Mouse (Mus musculus) liver, postnatal 0 days (tissue): ENCODE measurements around the gene Tbc1d5. TPM values are rescaled to one million over a fixed set of nuclear protein-coding genes. Genes with fewer than 3 reads are reported as not detected.

Source experiments
- ATAC-seq: fragments of 200-750 bp; cut with Nextera tagmentation; 2 replicates; pipeline ENCODE4 v1.8.0; 2017; ENCODE audit warnings: mild to moderate bottlenecking, moderate library complexity
- DNase-seq: peaks from one replicate; pipeline ENCODE4 v3.0.0-alpha.2; 2016
- H3K27ac ChIP-seq: fragments of 300-500 bp; sonication (generic); 2 replicates; pipeline ENCODE4 v1.5.1; 2014; ENCODE audit warnings: antibody characterized with exemption, moderate library complexity, mild to moderate bottlenecking, low read depth
- H3K27me3 ChIP-seq: fragments of 300-500 bp; sonication (generic); 2 replicates; pipeline ENCODE4 v1.6.1; 2014; ENCODE audit warnings: low read length, control low read depth, mixed read lengths; ENCODE audit not compliant: insufficient read depth
- H3K36me3 ChIP-seq: fragments of 300-500 bp; sonication (generic); replicated peaks from 2 replicates; pipeline ENCODE4 v1.6.1; 2014; ENCODE audit warnings: mild to moderate bottlenecking, control low read depth, low read length, moderate library complexity, mixed read lengths; ENCODE audit not compliant: insufficient read depth
- H3K4me1 ChIP-seq: fragments of 300-500 bp; sonication (generic); 2 replicates; pipeline ENCODE4 v1.6.1; 2014; ENCODE audit warnings: antibody characterized with exemption, mild to moderate bottlenecking, control low read depth; ENCODE audit not compliant: insufficient read depth
- H3K4me2 ChIP-seq: fragments of 300-500 bp; sonication (generic); 2 replicates; pipeline ENCODE4 v1.6.1; 2014; ENCODE audit warnings: low read depth, mild to moderate bottlenecking, low read length, moderate library complexity, mixed read lengths
- H3K4me3 ChIP-seq: fragments of 300-500 bp; sonication (generic); 2 replicates; pipeline ENCODE4 v1.5.1; 2014; ENCODE audit warnings: low read depth, low read length
- H3K9ac ChIP-seq: fragments of 300-500 bp; sonication (generic); replicated peaks from 2 replicates; pipeline ENCODE4 v1.6.1; 2014; ENCODE audit warnings: mild to moderate bottlenecking, moderate library complexity
- H3K9me3 ChIP-seq: fragments of 300-500 bp; sonication (generic); 2 replicates; pipeline ENCODE4 v1.6.1; 2016; ENCODE audit warnings: mild to moderate bottlenecking, control low read depth, low read length, mixed read lengths
- CTCF ChIP-seq: sonication (generic); IDR thresholded peaks from 2 replicates; pipeline ENCODE4 v1.5.1; 2016; ENCODE audit warnings: antibody characterized with exemption, low read depth
- EP300 ChIP-seq: IDR thresholded peaks from 2 replicates; pipeline ENCODE4 v1.6.1; 2016; ENCODE audit warnings: antibody characterized with exemption, low read depth, mild to moderate bottlenecking
- WGBS: fragments of 180-500 bp; shearing (Covaris S2); extraction: QIAGEN DNeasy Blood & Tissue Kit; methylation state at CpG from one replicate; pipeline ENCODE4 v1.1.7; 2014; ENCODE audit not compliant: insufficient replicate concordance; 5-methylcytosine and 5-hydroxymethylcytosine counted together
- polyA plus RNA-seq: library from polyadenylated mRNA; unstranded; fragments of >200 nt; fragmentation: Nextera tagmentation; extraction: Ambion mirVana; gene quantifications from 2 replicates; pipeline ENCODE4 v1.2.1, GENCODE M21; 2015

Gene Tbc1d5
- polyA plus RNA-seq, 1 experiment from 2014 or later = 2.5 TPM

DNA sequence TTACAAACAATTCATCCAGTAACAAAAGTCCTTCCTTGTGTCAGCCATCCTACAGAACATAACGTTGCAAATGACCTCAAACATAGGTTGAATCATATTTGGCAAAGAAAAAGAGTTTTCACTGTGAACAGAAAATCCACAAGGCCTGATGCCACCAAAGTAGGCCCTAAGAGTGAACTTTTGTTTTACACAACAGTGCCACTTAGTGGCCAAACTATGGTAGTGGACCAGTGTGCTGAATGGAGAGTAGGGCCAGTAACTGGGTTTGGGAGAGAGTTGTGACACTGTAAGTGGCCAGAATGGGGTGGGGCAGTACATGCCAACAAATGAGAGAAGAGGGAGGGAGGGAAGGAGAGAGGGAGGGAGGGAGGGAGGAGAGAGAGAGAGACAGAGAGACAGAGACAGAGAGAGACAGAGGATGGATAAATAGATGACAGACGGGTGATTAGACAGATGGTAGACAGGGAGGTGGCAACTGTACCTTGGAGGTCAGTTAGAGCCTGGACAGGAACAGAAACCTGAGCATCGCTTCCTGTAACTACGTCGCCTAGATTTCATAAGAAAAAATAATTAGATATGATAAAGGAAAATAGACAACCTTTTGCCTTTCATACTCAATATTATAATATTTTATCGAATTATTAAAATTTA, 383.6 kb downstream of the Tbc1d5 start:
- H3K4me2 ChIP-seq = no peak overlapping the region
- H3K27ac ChIP-seq = no peak overlapping the region
- H3K9ac ChIP-seq = no peak overlapping the region
- TF ChIP-seq CTCF (peak; percentile 87), EP300 (no peak)
- H3K4me1 ChIP-seq = no peaks in the 10 kb centered on the region
- no peaks in the 10 kb centered on the region for H3K27me3 ChIP-seq
- no peaks in the 10 kb centered on the region for H3K9me3 ChIP-seq
- no peaks in the 10 kb centered on the region; the same call in 1 of the 2 replicates for H3K36me3 ChIP-seq
- WGBS = 67% methylated on average over 6 of the region's 6 CpGs
- ATAC-seq = peak; percentile 75
- no peak overlapping the region for H3K4me3 ChIP-seq
- DNase-seq = peak; percentile 38

- H3K27me3 ChIP-seq = no peaks in the 10 kb centered on the region
- H3K4me3 ChIP-seq = no peak overlapping the region
- H3K9me3 ChIP-seq = no peaks in the 10 kb centered on the region
- ATAC-seq (no peak), DNase-seq (no peak)
- WGBS = 74% methylated on average over 2 of the region's 2 CpGs
- TF ChIP-seq CTCF (no peak), EP300 (no peak)
- H3K4me1 ChIP-seq = no peaks in the 10 kb centered on the region
- H3K9ac ChIP-seq = no peak overlapping the region
- H3K4me2 ChIP-seq = no peak overlapping the region
- no peaks in the 10 kb centered on the region; the same call in 1 of the 2 replicates for H3K36me3 ChIP-seq
- no peak overlapping the region for H3K27ac ChIP-seq
Observed at GRCm38 (mm10) chr17:50791671-50792070, 387.5 kb downstream of the Tbc1d5 start.

GRCm38 (mm10) chr17:50788835-50789234, 390.3 kb downstream of the Tbc1d5 start:
- no peak overlapping the region for H3K9ac ChIP-seq
- TF ChIP-seq EP300 (no peak), CTCF (no peak)
- WGBS = 78% methylated on average over 4 of the region's 4 CpGs
- H3K9me3 ChIP-seq = no peaks in the 10 kb centered on the region
- no peak overlapping the region for H3K4me2 ChIP-seq
- H3K36me3 ChIP-seq = no peaks in the 10 kb centered on the region; the same call in 1 of the 2 replicates
- DNase-seq (no peak), ATAC-seq (no peak)
- H3K4me3 ChIP-seq = no peak overlapping the region
- no peak overlapping the region for H3K27ac ChIP-seq
- no peaks in the 10 kb centered on the region for H3K27me3 ChIP-seq
- no peaks in the 10 kb centered on the region for H3K4me1 ChIP-seq

- TF ChIP-seq CTCF = peak; percentile 36
- TF ChIP-seq EP300 = no peak
- Histone ChIP-seq H3K27ac (no peak overlapping the region), H3K9ac (no peak overlapping the region), H3K36me3 (peaks cover 4% of the 10 kb centered on the region; the same call in 1 of the 2 replicates), H3K27me3 (no peaks in the 10 kb centered on the region), H3K4me1 (no peaks in the 10 kb centered on the region), H3K4me2 (no peak overlapping the region), H3K4me3 (no peak overlapping the region), H3K9me3 (no peaks in the 10 kb centered on the region)
- 73% methylated on average over 3 of the region's 3 CpGs for WGBS
- no peak for ATAC-seq
- DNase-seq = no peak
Observed at GRCm38 (mm10) chr17:50775247-50775646, 403.9 kb downstream of the Tbc1d5 start.

DNA sequence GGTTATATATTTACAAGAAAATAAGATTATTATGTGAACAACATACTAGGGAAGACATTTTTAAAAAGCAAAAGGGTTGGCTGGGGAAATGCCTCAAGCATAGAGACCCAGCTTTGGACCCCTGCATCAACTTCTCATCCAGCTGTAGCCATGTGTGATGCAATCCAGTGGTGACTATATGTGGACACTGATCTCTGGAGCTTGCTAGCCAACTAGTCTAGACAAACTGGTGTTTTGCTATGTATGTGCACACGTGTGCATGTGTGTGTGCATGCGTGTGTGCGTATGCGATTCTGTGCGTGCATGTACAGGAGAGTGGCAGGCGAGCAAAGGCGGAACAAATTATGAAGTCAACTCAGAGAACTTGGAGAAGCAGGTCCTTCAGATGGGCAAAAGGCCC, 414.8 kb downstream of the Tbc1d5 start:
- ATAC-seq (no peak), DNase-seq (no peak)
- Histone ChIP-seq H3K27ac (no peak overlapping the region), H3K9ac (no peak overlapping the region), H3K9me3 (no peaks in the 10 kb centered on the region), H3K4me3 (no peak overlapping the region), H3K4me1 (no peaks in the 10 kb centered on the region), H3K27me3 (no peaks in the 10 kb centered on the region), H3K36me3 (no peaks in the 10 kb centered on the region), H3K4me2 (no peak overlapping the region)
- TF ChIP-seq EP300 = no peak
- TF ChIP-seq CTCF = no peak
- WGBS = 87% methylated on average over 7 of the region's 7 CpGs

- Histone ChIP-seq H3K9me3 (no peaks in the 10 kb centered on the region), H3K36me3 (no peaks in the 10 kb centered on the region), H3K9ac (no peak overlapping the region), H3K4me3 (no peak overlapping the region), H3K4me1 (no peaks in the 10 kb centered on the region), H3K27me3 (no peaks in the 10 kb centered on the region), H3K27ac (no peak overlapping the region), H3K4me2 (no peak overlapping the region)
- 29% methylated on average over 5 of the region's 5 CpGs for WGBS
- TF ChIP-seq CTCF (no peak), EP300 (no peak)
- DNase-seq (no peak), ATAC-seq (peak; percentile 36)
Observed at GRCm38 (mm10) chr17:50763407-50763806, 415.7 kb downstream of the Tbc1d5 start.

- TF ChIP-seq CTCF = no peak
- ATAC-seq (no peak), DNase-seq (no peak)
- no peak overlapping the region for H3K9ac ChIP-seq
- no peak overlapping the region for H3K4me3 ChIP-seq
- H3K36me3 ChIP-seq = no peaks in the 10 kb centered on the region
- H3K4me1 ChIP-seq = no peaks in the 10 kb centered on the region
- no peak overlapping the region for H3K4me2 ChIP-seq
- H3K27me3 ChIP-seq = no peaks in the 10 kb centered on the region
- H3K9me3 ChIP-seq = no peaks in the 10 kb centered on the region
- WGBS = 73% methylated on average over 5 of the region's 5 CpGs
- no peak overlapping the region for H3K27ac ChIP-seq
Observed at GRCm38 (mm10) chr17:50762231-50762630, 416.9 kb downstream of the Tbc1d5 start.
